Mouse (Mus musculus) cerebellum, postnatal 10 days (tissue): ENCODE measurements around the gene Rapsn.
"Not testable (repeated sequence)": the region's sequence is repeated elsewhere in the genome, so short reads cannot be mapped to it uniquely, and the experiment has no call there.

ENCODE experiments used
- DNase-seq, 2 experiments: peaks; one replicate each; pipeline ENCODE4 v3.0.0; 2021; ENCODE audit warnings: mixed read lengths in 2 of 2

The Rapsn gene

GRCm38 (mm10) chr2:91035385-91035784 lies at the start of gene Rapsn:
TSS of gene Rapsn (plus strand) at chr2:91035620.
- DNase-seq: no peak

GRCm38 (mm10) chr2:90986055-90986454 lies 49.4 kb upstream of the Rapsn start:
- DNase-seq: no peak

- DNase-seq: peak; percentile 41 to 51
These were observed 26.9 kb upstream of the Rapsn start for GRCm38 (mm10) chr2:91008536-91008935.

- no peak for DNase-seq
These were observed 21.5 kb upstream of the Rapsn start for GRCm38 (mm10) chr2:91013881-91014280.

GRCm38 (mm10) chr2:91015386-91015785 lies 20.0 kb upstream of the Rapsn start:
- peak; percentile 51 to 62 for DNase-seq

GRCm38 (mm10) chr2:91018061-91018788 lies 17.2 kb upstream of the Rapsn start:
- peak; percentile 56 to 57 for DNase-seq

GRCm38 (mm10) chr2:91019911-91020310 lies 15.5 kb upstream of the Rapsn start:
- no peak for DNase-seq

GRCm38 (mm10) chr2:91022266-91022665 lies 13.2 kb upstream of the Rapsn start:
- not testable (repeated sequence) for DNase-seq

- DNase-seq: no peak
These were observed 12.3 kb upstream of the Rapsn start for GRCm38 (mm10) chr2:91023131-91023530.

- DNase-seq: no peak
These were observed 11.5 kb upstream of the Rapsn start for GRCm38 (mm10) chr2:91023956-91024355.

GRCm38 (mm10) chr2:91025081-91025516 lies 10.3 kb upstream of the Rapsn start:
- DNase-seq: no peak

GRCm38 (mm10) chr2:91026491-91026890 lies 8.9 kb upstream of the Rapsn start:
- DNase-seq: no peak

GRCm38 (mm10) chr2:91027391-91028214 lies 7.8 kb upstream of the Rapsn start:
- DNase-seq: peak in 1 of 2 experiments; percentile 28

GRCm38 (mm10) chr2:91031216-91031615 lies 4.2 kb upstream of the Rapsn start:
- DNase-seq: no peak

- no peak for DNase-seq
These were observed 2.4 kb upstream of the Rapsn start for GRCm38 (mm10) chr2:91033000-91033399.

- DNase-seq: peak; percentile 27 to 53
These were observed 6.4 kb downstream of the Rapsn start for GRCm38 (mm10) chr2:91041786-91042185.

GRCm38 (mm10) chr2:91042651-91043398 lies 7.4 kb downstream of the Rapsn start:
- DNase-seq: no peak

- no peak for DNase-seq
These were observed 9.3 kb downstream of the Rapsn start for GRCm38 (mm10) chr2:91044727-91045126.

- not testable (repeated sequence) for DNase-seq
These were observed 10.4 kb downstream of the Rapsn start for GRCm38 (mm10) chr2:91045805-91046204.

- no peak for DNase-seq
These were observed 11.9 kb downstream of the Rapsn start for GRCm38 (mm10) chr2:91047359-91047758.

- no peak for DNase-seq
These were observed 16.5 kb downstream of the Rapsn start for GRCm38 (mm10) chr2:91051917-91052316.

GRCm38 (mm10) chr2:91052752-91053151 lies 17.3 kb downstream of the Rapsn start:
- no peak for DNase-seq
